Mouse (Mus musculus) kidney, adult 2 months (tissue): ENCODE results near the gene Tsen2. TPM values are rescaled to one million over a fixed set of nuclear protein-coding genes. Genes with fewer than 3 reads are reported as not detected.
A peak's percentile ranks its signal among the peaks of the same experiment; 100 is the strongest.

Source experiments
- DNase-seq: peaks from one replicate; pipeline ENCODE4 v3.0.0; 2021
- H3K27ac ChIP-seq: fragments of 200-500 bp; 2 replicates; pipeline ENCODE4 v1.5.1; 2012; ENCODE audit warnings: low read depth, low read length, control low read depth, inconsistent platforms; ENCODE audit not compliant: insufficient read depth
- H3K27me3 ChIP-seq: fragments of 200-500 bp; replicated peaks from 2 replicates; pipeline ENCODE4 v1.6.1; 2012; ENCODE audit warnings: mild to moderate bottlenecking, moderate library complexity, low read length, inconsistent platforms; ENCODE audit not compliant: control insufficient read depth, insufficient read depth
- H3K36me3 ChIP-seq: fragments of 200-500 bp; 2 replicates; pipeline ENCODE4 v1.6.1; 2012; ENCODE audit warnings: mild to moderate bottlenecking, moderate library complexity, low read length, inconsistent platforms; ENCODE audit not compliant: control insufficient read depth, insufficient read depth
- H3K4me1 ChIP-seq: fragments of 200-500 bp; 2 replicates; pipeline ENCODE4 v1.6.1; 2011; ENCODE audit warnings: low read length; ENCODE audit not compliant: control insufficient read depth, insufficient read depth
- H3K4me3 ChIP-seq: fragments of 200-500 bp; 2 replicates; pipeline ENCODE4 v1.5.1; 2011; ENCODE audit warnings: mild to moderate bottlenecking, low read depth, low read length, control low read depth; ENCODE audit not compliant: insufficient read depth
- CTCF ChIP-seq: fragments of 200-500 bp; conservative IDR thresholded peaks from 2 replicates; pipeline ENCODE4 v1.5.1; 2011; ENCODE audit warnings: low read depth, mild to moderate bottlenecking, control low read depth, low read length, moderate library complexity, mixed read lengths; ENCODE audit not compliant: insufficient read depth, insufficient read length
- POLR2A ChIP-seq: fragments of 200-500 bp; IDR thresholded peaks from one replicate; pipeline ENCODE4 v1.6.1; 2011; ENCODE audit warnings: low read depth, low read length, control low read depth
- WGBS: fragments of 180-500 bp; shearing (Covaris S2); methylation state at CpG from one replicate; pipeline ENCODE4 v1.1.7; 2018; 5-methylcytosine and 5-hydroxymethylcytosine counted together
- polyA plus RNA-seq: library from polyadenylated mRNA; depleted of rRNA; stranded (reverse); fragments of >200 nt; gene quantifications from 2 replicates; pipeline ENCODE4 v1.2.3, GENCODE M21; 2012; rRNA removed

The Tsen2 gene
- polyA plus RNA-seq, 1 experiment = 4.8 TPM

- H3K36me3 ChIP-seq = no peaks in the 10 kb centered on the region; the same call in 1 of the 2 replicates
- H3K4me1 ChIP-seq = no peaks in the 10 kb centered on the region
- no peak overlapping the region for H3K4me3 ChIP-seq
- TF ChIP-seq POLR2A = no peak
- TF ChIP-seq CTCF = no peak
- no peaks in the 10 kb centered on the region for H3K27me3 ChIP-seq
- DNase-seq = no peak
- WGBS = 91% methylated on average over 5 of the region's 5 CpGs
- no peak overlapping the region for H3K27ac ChIP-seq
Observed at GRCm38 (mm10) chr6:115610301-115610700, 65.8 kb downstream of the Tsen2 start.

GRCm38 (mm10) chr6:115613793-115614192, 69.3 kb downstream of the Tsen2 start:
- no peaks in the 10 kb centered on the region for H3K4me1 ChIP-seq
- no peak for DNase-seq
- H3K27ac ChIP-seq = no peak overlapping the region
- no peak for TF ChIP-seq POLR2A
- no peak for TF ChIP-seq CTCF
- H3K4me3 ChIP-seq = no peak overlapping the region
- H3K36me3 ChIP-seq = peaks cover 2% of the 10 kb centered on the region
- no peaks in the 10 kb centered on the region for H3K27me3 ChIP-seq

- H3K36me3 ChIP-seq = peaks cover 2% of the 10 kb centered on the region
- H3K4me3 ChIP-seq = no peak overlapping the region
- 72% methylated on average over 3 of the region's 3 CpGs for WGBS
- H3K27me3 ChIP-seq = no peaks in the 10 kb centered on the region
- no peak for DNase-seq
- H3K4me1 ChIP-seq = no peaks in the 10 kb centered on the region
- no peak overlapping the region for H3K27ac ChIP-seq
- TF ChIP-seq CTCF = no peak; the same call in 1 of the 2 replicates
- no peak for TF ChIP-seq POLR2A
Observed at GRCm38 (mm10) chr6:115615983-115616382, 71.5 kb downstream of the Tsen2 start.

- no peak overlapping the region for H3K4me3 ChIP-seq
- peak; percentile 78 for DNase-seq
- 63% methylated on average over 10 of the region's 10 CpGs for WGBS
- no peaks in the 10 kb centered on the region for H3K27me3 ChIP-seq
- TF ChIP-seq CTCF (no peak), POLR2A (no peak)
- no peak overlapping the region for H3K27ac ChIP-seq
- H3K4me1 ChIP-seq = no peaks in the 10 kb centered on the region
- H3K36me3 ChIP-seq = peaks cover 3% of the 10 kb centered on the region
Observed at GRCm38 (mm10) chr6:115619818-115620217, 75.4 kb downstream of the Tsen2 start.

GRCm38 (mm10) chr6:115620942-115621341, 76.5 kb downstream of the Tsen2 start:
- peaks cover 3% of the 10 kb centered on the region for H3K36me3 ChIP-seq
- H3K4me3 ChIP-seq = no peak overlapping the region
- 50% methylated on average over 1 of the region's 1 CpGs for WGBS
- DNase-seq = no peak
- no peaks in the 10 kb centered on the region for H3K4me1 ChIP-seq
- no peaks in the 10 kb centered on the region for H3K27me3 ChIP-seq
- no peak overlapping the region for H3K27ac ChIP-seq
- TF ChIP-seq POLR2A (no peak), CTCF (no peak)

- no peak for DNase-seq
- 78% methylated on average over 5 of the region's 5 CpGs for WGBS
- no peak for TF ChIP-seq CTCF
- TF ChIP-seq POLR2A = no peak
- H3K27ac ChIP-seq = no peak overlapping the region
- no peaks in the 10 kb centered on the region; the same call in 1 of the 2 replicates for H3K4me1 ChIP-seq
- no peak overlapping the region for H3K4me3 ChIP-seq
- H3K36me3 ChIP-seq = peaks cover 7% of the 10 kb centered on the region
- no peaks in the 10 kb centered on the region for H3K27me3 ChIP-seq
Observed at GRCm38 (mm10) chr6:115626121-115626520, 81.7 kb downstream of the Tsen2 start.

Other genes with a start within 250 kb of the Tsen2 start
- gene Pparg, start 183.7 kb upstream of the Tsen2 start, polyA plus RNA-seq = 12.8 and 13.5 TPM in 2 replicates
- 15.4 and 16.8 TPM in 2 replicates for gene Mkrn2os, start 47.9 kb downstream of the Tsen2 start, polyA plus RNA-seq
- 47.2 and 68.0 TPM in 2 replicates for gene Mkrn2, start 57.2 kb downstream of the Tsen2 start, polyA plus RNA-seq
- 103 and 106 TPM in 2 replicates for gene Raf1, start 132.0 kb downstream of the Tsen2 start, polyA plus RNA-seq
- 0.50 TPM in 2 replicates for gene Tmem40, start 217.7 kb downstream of the Tsen2 start, polyA plus RNA-seq
- gene Cand2, start 229.9 kb downstream of the Tsen2 start, polyA plus RNA-seq = 4.0 and 4.3 TPM in 2 replicates